Mouse (Mus musculus): Measurements from ENCODE around the gene Cds1. TPM values are rescaled to one million over a fixed set of nuclear protein-coding genes. Genes with fewer than 3 reads are reported as not detected.

The Cds1 gene
- polyA plus RNA-seq, 1 experiment from 2014 or later: 32.4 TPM

- no peaks in the 10 kb centered on the region for H3K27me3 ChIP-seq (replicated peaks; ENCODE audit: insufficient read depth, low read length)
- no peak overlapping the region for H3K4me3 ChIP-seq (ENCODE audit: low read depth, low read length)
- 0 out of 2 replicates have a peak, but pooled peaks cover 2% of the 10 kb centered on the region for H3K4me1 ChIP-seq (ENCODE audit: insufficient read depth, low read depth, low read length)
- no peak overlapping the region for H3K27ac ChIP-seq (ENCODE audit: low read length)
- no peak overlapping the region for H3K4me2 ChIP-seq (replicated peaks; ENCODE audit: low read depth, low read length)
- DNase-seq (ENCODE audit: low spot score) (no peak), ATAC-seq (no peak)
- H3K9me3 ChIP-seq (ENCODE audit: low read length): no peaks in the 10 kb centered on the region
- TF ChIP-seq EP300 (IDR thresholded peaks at IDR 0.05) (no peak), CTCF (IDR thresholded peaks at IDR 0.05) (no peak)
- WGBS: 48% methylated on average over 10 of the region's 10 CpGs
- no peaks in the 10 kb centered on the region for H3K36me3 ChIP-seq (ENCODE audit: insufficient read depth, low read length)
- no peak overlapping the region for H3K9ac ChIP-seq (replicated peaks; ENCODE audit: low read depth)
These were observed 54.3 kb downstream of the Cds1 start for GRCm38 (mm10) chr5:101819216-101819615.

- Histone ChIP-seq H3K9me3 (ENCODE audit: low read length) (no peaks in the 10 kb centered on the region), H3K27me3 (replicated peaks; ENCODE audit: insufficient read depth, low read length) (no peaks in the 10 kb centered on the region), H3K4me2 (replicated peaks; ENCODE audit: low read depth, low read length) (no peak overlapping the region), H3K4me3 (ENCODE audit: low read depth, low read length) (no peak overlapping the region), H3K4me1 (ENCODE audit: insufficient read depth, low read depth, low read length) (0 out of 2 replicates have a peak, but pooled peaks cover 2% of the 10 kb centered on the region), H3K9ac (replicated peaks; ENCODE audit: low read depth) (no peak overlapping the region), H3K27ac (ENCODE audit: low read length) (no peak overlapping the region), H3K36me3 (ENCODE audit: insufficient read depth, low read length) (no peaks in the 10 kb centered on the region)
- ATAC-seq (no peak), DNase-seq (ENCODE audit: low spot score) (no peak)
- TF ChIP-seq CTCF (IDR thresholded peaks at IDR 0.05): no peak
- no peak for TF ChIP-seq EP300 (IDR thresholded peaks at IDR 0.05)
- WGBS: 24% methylated on average over 7 of the region's 7 CpGs
These were observed 54.9 kb downstream of the Cds1 start for GRCm38 (mm10) chr5:101819844-101820243.

- H3K4me2 ChIP-seq (replicated peaks; ENCODE audit: low read depth, low read length): no peak overlapping the region
- H3K9me3 ChIP-seq (ENCODE audit: low read length): no peaks in the 10 kb centered on the region
- 0 out of 2 replicates have a peak, but pooled peaks cover 2% of the 10 kb centered on the region for H3K4me1 ChIP-seq (ENCODE audit: insufficient read depth, low read depth, low read length)
- WGBS: 49% methylated on average over 8 of the region's 8 CpGs
- no peak overlapping the region for H3K27ac ChIP-seq (ENCODE audit: low read length)
- no peak overlapping the region for H3K4me3 ChIP-seq (ENCODE audit: low read depth, low read length)
- H3K36me3 ChIP-seq (ENCODE audit: insufficient read depth, low read length): no peaks in the 10 kb centered on the region
- no peak for DNase-seq (ENCODE audit: low spot score)
- peak; percentile 54 for ATAC-seq
- TF ChIP-seq EP300 (IDR thresholded peaks at IDR 0.05) (no peak), CTCF (IDR thresholded peaks at IDR 0.05) (no peak)
- no peaks in the 10 kb centered on the region for H3K27me3 ChIP-seq (replicated peaks; ENCODE audit: insufficient read depth, low read length)
- H3K9ac ChIP-seq (replicated peaks; ENCODE audit: low read depth): no peak overlapping the region
These were observed 56.1 kb downstream of the Cds1 start for GRCm38 (mm10) chr5:101821052-101821451.

DNA sequence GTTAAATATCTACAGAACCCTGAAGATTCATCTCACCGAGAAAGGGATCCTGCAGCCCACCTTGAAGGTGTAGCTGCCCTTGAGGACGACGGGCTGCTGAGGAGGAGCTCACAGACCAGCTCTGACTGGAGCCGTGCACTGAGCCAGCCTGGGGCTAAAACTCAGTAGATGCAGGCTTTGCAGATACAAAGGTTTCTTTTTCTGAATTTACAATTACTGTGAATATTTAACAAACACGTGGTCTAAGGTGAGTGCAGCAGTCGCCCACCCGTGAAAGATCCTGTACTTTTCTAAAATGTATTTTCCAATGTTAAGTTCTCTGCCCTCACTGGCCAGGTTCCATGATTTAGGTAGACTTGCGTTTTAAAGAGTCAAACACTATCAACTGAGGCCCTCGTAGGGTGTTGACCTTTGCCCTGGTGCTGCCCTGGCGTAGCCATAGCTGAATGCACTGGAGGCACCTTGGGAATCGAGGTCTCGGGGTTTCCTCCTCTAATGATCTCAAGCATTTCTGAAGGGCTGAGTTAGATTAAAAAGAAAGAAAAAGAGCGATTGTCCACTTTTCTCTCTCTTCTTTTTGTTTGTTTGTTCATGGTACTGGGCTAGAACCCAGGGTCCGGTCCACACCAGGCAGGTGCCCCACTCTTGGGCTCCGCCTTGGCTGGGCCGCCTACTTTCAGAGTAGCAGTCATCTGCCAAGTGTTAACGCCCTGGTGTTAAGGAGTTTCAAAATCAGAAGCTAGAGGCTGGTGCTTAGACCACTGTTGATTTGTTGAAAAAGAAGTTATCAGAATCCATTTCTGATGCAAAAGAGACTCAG, 56.8 kb downstream of the Cds1 start:
- Histone ChIP-seq H3K36me3 (ENCODE audit: insufficient read depth, low read length) (no peaks in the 10 kb centered on the region), H3K9me3 (ENCODE audit: low read length) (no peaks in the 10 kb centered on the region), H3K27ac (ENCODE audit: low read length) (no peak overlapping the region), H3K27me3 (replicated peaks; ENCODE audit: insufficient read depth, low read length) (no peaks in the 10 kb centered on the region), H3K4me1 (ENCODE audit: insufficient read depth, low read depth, low read length) (0 out of 2 replicates have a peak, but pooled peaks cover 5% of the 10 kb centered on the region), H3K9ac (replicated peaks; ENCODE audit: low read depth) (no peak overlapping the region), H3K4me3 (ENCODE audit: low read depth, low read length) (no peak overlapping the region), H3K4me2 (replicated peaks; ENCODE audit: low read depth, low read length) (no peak overlapping the region)
- 45% methylated on average over 17 of the region's 17 CpGs for WGBS
- ATAC-seq: no peak
- TF ChIP-seq EP300 (IDR thresholded peaks at IDR 0.05): no peak
- no peak for TF ChIP-seq CTCF (IDR thresholded peaks at IDR 0.05)
- DNase-seq (ENCODE audit: low spot score): no peak

- Histone ChIP-seq H3K27ac (ENCODE audit: low read length) (no peak overlapping the region), H3K36me3 (ENCODE audit: insufficient read depth, low read length) (no peaks in the 10 kb centered on the region), H3K9ac (replicated peaks; ENCODE audit: low read depth) (no peak overlapping the region), H3K4me1 (ENCODE audit: insufficient read depth, low read depth, low read length) (0 out of 2 replicates have a peak, but pooled peaks cover 5% of the 10 kb centered on the region), H3K9me3 (ENCODE audit: low read length) (no peaks in the 10 kb centered on the region), H3K27me3 (replicated peaks; ENCODE audit: insufficient read depth, low read length) (no peaks in the 10 kb centered on the region), H3K4me2 (replicated peaks; ENCODE audit: low read depth, low read length) (no peak overlapping the region), H3K4me3 (ENCODE audit: low read depth, low read length) (no peak overlapping the region)
- 62% methylated on average over 6 of the region's 6 CpGs for WGBS
- DNase-seq (ENCODE audit: low spot score) (no peak), ATAC-seq (no peak)
- no peak for TF ChIP-seq EP300 (IDR thresholded peaks at IDR 0.05)
- TF ChIP-seq CTCF (IDR thresholded peaks at IDR 0.05): no peak
These were observed 57.4 kb downstream of the Cds1 start for GRCm38 (mm10) chr5:101822311-101822670.

DNA sequence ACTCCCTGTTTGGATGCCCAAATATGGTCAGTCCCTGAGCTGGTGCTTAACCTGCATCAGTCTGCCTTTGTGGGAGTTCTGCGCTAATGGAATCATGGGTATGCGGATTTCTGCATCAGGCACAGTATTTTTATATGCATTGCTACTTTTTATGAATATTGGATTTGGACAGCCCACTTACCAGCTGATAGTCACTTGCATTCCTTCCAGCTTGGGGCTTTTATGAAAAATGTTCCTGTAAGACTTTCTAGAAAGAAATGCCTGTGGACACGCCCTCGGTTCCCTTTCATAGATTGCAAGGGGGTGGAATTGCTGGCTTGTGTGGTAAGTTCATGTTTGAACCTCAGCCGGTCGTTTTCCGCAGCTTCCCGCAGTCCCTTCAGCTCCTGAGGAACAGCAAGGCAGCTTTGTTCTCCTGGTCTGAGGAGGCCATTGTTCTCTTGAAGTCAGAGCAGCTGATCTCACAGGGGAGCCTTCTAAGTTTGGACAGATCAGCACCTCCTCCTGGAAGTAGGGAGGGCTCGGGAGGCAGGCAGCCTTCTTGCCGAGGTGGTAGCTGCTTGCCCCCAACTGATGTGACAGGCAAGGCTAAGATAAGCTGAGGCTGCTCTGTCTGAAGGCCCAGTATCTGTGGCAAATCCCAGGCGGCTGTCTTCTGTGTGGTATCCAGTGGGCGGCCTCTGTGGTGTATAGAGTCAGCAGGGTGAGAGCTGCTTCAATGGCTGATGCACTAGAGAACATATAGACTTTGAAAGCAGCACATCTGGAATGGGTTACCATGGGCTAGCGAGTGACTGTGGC, 60.4 kb downstream of the Cds1 start:
- H3K4me3 ChIP-seq (ENCODE audit: low read depth, low read length): no peak overlapping the region
- no peaks in the 10 kb centered on the region for H3K9me3 ChIP-seq (ENCODE audit: low read length)
- H3K4me1 ChIP-seq (ENCODE audit: insufficient read depth, low read depth, low read length): 0 out of 2 replicates have a peak, but pooled peaks cover 5% of the 10 kb centered on the region
- H3K36me3 ChIP-seq (ENCODE audit: insufficient read depth, low read length): no peaks in the 10 kb centered on the region
- TF ChIP-seq EP300 (IDR thresholded peaks at IDR 0.05) (no peak), CTCF (IDR thresholded peaks at IDR 0.05) (no peak)
- no peak for ATAC-seq
- no peak overlapping the region for H3K9ac ChIP-seq (replicated peaks; ENCODE audit: low read depth)
- no peaks in the 10 kb centered on the region for H3K27me3 ChIP-seq (replicated peaks; ENCODE audit: insufficient read depth, low read length)
- DNase-seq (ENCODE audit: low spot score): no peak
- H3K4me2 ChIP-seq (replicated peaks; ENCODE audit: low read depth, low read length): no peak overlapping the region
- 29% methylated on average over 13 of the region's 13 CpGs for WGBS
- H3K27ac ChIP-seq (ENCODE audit: low read length): no peak overlapping the region

All from lung, postnatal 0 days (tissue).